Mouse (Mus musculus) embryonic facial prominence, embryonic 14.5 days (tissue): ENCODE measurements around the gene Scrn2. TPM values are rescaled to one million over a fixed set of nuclear protein-coding genes. Genes with fewer than 3 reads are reported as not detected.

ENCODE experiments used
- ATAC-seq: fragments of 200-750 bp; cut with Nextera tagmentation; 2 replicates; pipeline ENCODE4 v1.8.0; 2017; ENCODE audit warnings: low read depth, moderate number of reproducible peaks, moderate TSS enrichment
- DNase-seq: peaks from one replicate; pipeline ENCODE4 v3.0.0-alpha.2; 2015; ENCODE audit warnings: low spot score
- H3K27ac ChIP-seq: fragments of 300-500 bp; sonication (generic); replicated peaks from 2 replicates; pipeline ENCODE4 v1.5.1; 2014; ENCODE audit warnings: low read depth, mild to moderate bottlenecking, low read length, moderate library complexity
- H3K27me3 ChIP-seq: fragments of 300-500 bp; sonication (generic); replicated peaks from 2 replicates; pipeline ENCODE4 v1.6.1; 2014; ENCODE audit warnings: low read length; ENCODE audit not compliant: control insufficient read depth, insufficient read depth
- H3K36me3 ChIP-seq: fragments of 300-500 bp; sonication (generic); 2 replicates; pipeline ENCODE4 v1.6.1; 2014; ENCODE audit warnings: low read length, mixed read lengths; ENCODE audit not compliant: control insufficient read depth, insufficient read depth
- H3K4me1 ChIP-seq: fragments of 300-500 bp; sonication (generic); 2 replicates; pipeline ENCODE4 v1.6.1; 2014; ENCODE audit warnings: antibody characterized with exemption, low read length; ENCODE audit not compliant: control insufficient read depth, insufficient read depth
- H3K4me2 ChIP-seq: fragments of 300-500 bp; sonication (generic); 2 replicates; pipeline ENCODE4 v1.6.1; 2014; ENCODE audit warnings: low read depth, mild to moderate bottlenecking, low read length, moderate library complexity, mixed read lengths
- H3K4me3 ChIP-seq: fragments of 300-500 bp; sonication (generic); 2 replicates; pipeline ENCODE4 v1.5.1; 2014; ENCODE audit warnings: low read depth, mild to moderate bottlenecking, low read length
- H3K9ac ChIP-seq: fragments of 300-500 bp; sonication (generic); 2 replicates; pipeline ENCODE4 v1.6.1; 2014; ENCODE audit warnings: low read depth, mild to moderate bottlenecking, low read length, moderate library complexity, mixed read lengths
- H3K9me3 ChIP-seq: fragments of 300-500 bp; sonication (generic); 2 replicates; pipeline ENCODE4 v1.6.1; 2016; ENCODE audit warnings: low read length; ENCODE audit not compliant: control insufficient read depth
- WGBS: fragments of 180-500 bp; shearing (Covaris S2); extraction: QIAGEN DNeasy Blood & Tissue Kit; methylation state at CpG from one replicate; pipeline ENCODE4 v1.1.7; 2014; 5-methylcytosine and 5-hydroxymethylcytosine counted together
- microRNA-seq: library from miRNA; unstranded; fragments of <30 nt; microRNA quantifications from one replicate; pipeline ENCODE4, GENCODE M21; 2016; ENCODE audit warnings: borderline number of aligned reads
- polyA plus RNA-seq: library from polyadenylated mRNA; unstranded; fragments of >200 nt; fragmentation: Nextera tagmentation; extraction: Ambion mirVana; gene quantifications from 2 replicates; pipeline ENCODE4 v1.2.1, GENCODE M21; 2014

Gene Scrn2
- polyA plus RNA-seq, 1 experiment from 2014 or later: 14.7 TPM

DNA sequence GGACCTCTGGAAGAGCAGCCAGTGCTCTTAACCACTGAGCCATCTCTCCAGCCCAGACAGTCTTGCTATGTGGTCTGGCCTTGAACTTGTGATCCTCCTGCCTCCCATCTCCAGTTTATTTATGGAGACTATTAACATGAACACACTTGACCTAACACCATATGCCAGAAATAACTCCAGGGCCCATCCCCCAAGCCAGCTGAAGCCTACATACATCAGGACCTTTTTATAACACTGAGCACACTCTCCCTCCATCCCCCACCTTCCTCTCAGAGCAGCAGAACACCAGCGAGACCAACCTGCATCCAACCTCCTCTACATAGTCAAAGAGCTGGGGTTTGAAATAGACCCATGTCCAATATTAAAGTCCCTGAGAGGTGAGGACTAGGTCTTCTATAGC lies 41.4 kb downstream of the Scrn2 start:
- Histone ChIP-seq H3K27me3 (no peaks in the 10 kb centered on the region), H3K4me2 (no peak overlapping the region), H3K9me3 (no peaks in the 10 kb centered on the region), H3K36me3 (peaks cover 18% of the 10 kb centered on the region), H3K4me1 (no peaks in the 10 kb centered on the region), H3K4me3 (no peak overlapping the region), H3K9ac (no peak overlapping the region), H3K27ac (no peak overlapping the region)
- WGBS: 68% methylated on average over 1 of the region's 1 CpGs
- DNase-seq (no peak), ATAC-seq (no peak)

DNA sequence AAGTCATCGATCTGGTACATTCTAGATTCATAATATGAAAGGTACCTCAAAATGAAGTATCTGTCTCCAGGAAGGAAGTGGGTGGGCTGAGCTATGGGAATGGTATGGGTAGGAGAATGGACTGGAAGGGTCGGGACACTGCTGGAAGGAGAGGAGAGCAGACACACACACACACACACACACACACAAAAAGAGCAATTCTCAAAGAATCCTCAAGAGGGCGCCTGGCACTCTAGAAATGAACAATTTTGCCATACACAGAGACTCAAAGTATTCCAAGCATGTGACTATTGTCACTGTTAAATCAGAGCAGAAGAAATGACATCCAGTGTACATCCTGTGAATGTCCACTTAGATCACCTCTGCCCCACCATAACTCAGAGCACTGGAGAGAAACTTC lies 42.8 kb downstream of the Scrn2 start:
- Histone ChIP-seq H3K9me3 (no peaks in the 10 kb centered on the region), H3K4me2 (no peak overlapping the region), H3K27me3 (no peaks in the 10 kb centered on the region), H3K36me3 (peaks cover 5% of the 10 kb centered on the region; the same call in 1 of the 2 replicates), H3K4me1 (no peaks in the 10 kb centered on the region), H3K4me3 (no peak overlapping the region), H3K9ac (no peak overlapping the region), H3K27ac (no peak overlapping the region)
- peak; percentile 60 for DNase-seq
- peak; percentile 26; the same call in 1 of the 2 replicates for ATAC-seq
- 29% methylated on average over 3 of the region's 3 CpGs for WGBS

DNA sequence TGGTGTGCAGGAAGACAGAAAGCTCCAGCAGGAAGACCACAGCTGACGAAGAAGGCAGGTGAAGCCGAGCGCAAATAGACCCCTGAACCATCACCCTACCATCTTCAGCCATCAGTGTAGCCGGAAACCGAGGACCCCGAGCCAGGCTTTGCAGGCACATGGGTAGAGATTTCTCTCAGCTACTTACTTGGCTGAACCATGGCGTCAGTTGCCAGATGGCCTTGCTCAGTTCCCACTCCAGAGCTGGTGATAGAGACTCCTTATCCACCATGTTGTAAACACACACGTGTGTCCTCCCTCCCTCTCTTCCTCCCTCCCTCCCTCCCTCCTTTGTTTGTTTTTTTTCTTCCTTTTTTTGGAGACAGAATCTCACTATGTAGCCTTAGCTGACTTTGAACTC lies 44.5 kb downstream of the Scrn2 start:
- no peaks in the 10 kb centered on the region for H3K9me3 ChIP-seq
- ATAC-seq: no peak
- H3K4me1 ChIP-seq: no peaks in the 10 kb centered on the region
- DNase-seq: no peak
- no peak overlapping the region for H3K4me2 ChIP-seq
- no peaks in the 10 kb centered on the region for H3K27me3 ChIP-seq
- no peak overlapping the region for H3K9ac ChIP-seq
- no peaks in the 10 kb centered on the region for H3K36me3 ChIP-seq
- WGBS: 71% methylated on average over 8 of the region's 8 CpGs
- no peak overlapping the region for H3K27ac ChIP-seq
- no peak overlapping the region for H3K4me3 ChIP-seq

DNA sequence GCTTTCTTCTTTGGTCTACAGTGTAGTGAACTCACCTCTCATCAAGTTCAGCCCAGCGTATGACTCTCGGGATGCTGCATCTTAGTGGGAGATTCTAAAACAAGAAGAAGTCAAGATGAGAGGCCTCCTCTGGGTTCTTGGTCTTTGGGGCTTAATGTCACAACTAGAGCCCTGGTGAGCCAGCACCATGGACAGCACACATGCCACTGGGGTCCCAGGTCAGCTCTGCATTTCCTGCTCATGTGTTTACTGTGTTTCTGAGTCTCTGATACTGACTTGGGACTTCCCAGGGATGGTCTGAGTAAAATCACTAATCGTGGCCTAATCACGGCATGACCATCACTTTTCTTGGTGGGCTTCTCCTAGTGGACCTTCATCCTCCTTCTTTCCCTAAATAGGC lies 49.0 kb downstream of the Scrn2 start:
- peak; percentile 49 for DNase-seq
- Histone ChIP-seq H3K27me3 (no peaks in the 10 kb centered on the region; the same call in 1 of the 2 replicates), H3K36me3 (no peaks in the 10 kb centered on the region), H3K9ac (no peak overlapping the region), H3K4me3 (no peak overlapping the region), H3K4me2 (no peak overlapping the region), H3K27ac (no peak overlapping the region), H3K4me1 (peaks cover 9% of the 10 kb centered on the region), H3K9me3 (no peaks in the 10 kb centered on the region)
- 48% methylated on average over 4 of the region's 4 CpGs for WGBS
- no peak for ATAC-seq

DNA sequence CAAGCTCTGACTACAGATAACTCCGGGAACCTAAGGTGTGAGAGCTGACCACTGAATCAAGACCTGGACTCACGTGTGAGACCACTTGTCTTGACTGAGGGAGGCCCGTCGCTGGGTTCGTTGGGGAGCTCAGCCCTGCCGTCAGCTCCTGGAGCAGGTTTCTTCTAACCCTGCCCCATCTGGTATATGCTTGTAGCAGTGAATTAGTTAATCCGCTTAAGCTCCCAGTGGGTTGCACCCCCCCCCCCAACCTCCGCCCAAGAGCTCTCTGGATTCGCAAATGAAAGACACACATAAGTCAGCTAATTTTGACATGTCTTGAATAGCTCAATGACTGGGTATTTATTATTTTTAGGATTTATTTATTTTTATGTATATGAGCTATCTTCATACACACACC lies 50.6 kb downstream of the Scrn2 start:
- Histone ChIP-seq H3K9me3 (no peaks in the 10 kb centered on the region), H3K4me1 (peaks cover 14% of the 10 kb centered on the region), H3K36me3 (no peaks in the 10 kb centered on the region), H3K4me3 (no peak overlapping the region), H3K27ac (no peak overlapping the region), H3K9ac (no peak overlapping the region), H3K27me3 (no peaks in the 10 kb centered on the region; the same call in 1 of the 2 replicates), H3K4me2 (no peak overlapping the region)
- DNase-seq: no peak
- 14% methylated on average over 8 of the region's 9 CpGs for WGBS
- no peak for ATAC-seq

DNA sequence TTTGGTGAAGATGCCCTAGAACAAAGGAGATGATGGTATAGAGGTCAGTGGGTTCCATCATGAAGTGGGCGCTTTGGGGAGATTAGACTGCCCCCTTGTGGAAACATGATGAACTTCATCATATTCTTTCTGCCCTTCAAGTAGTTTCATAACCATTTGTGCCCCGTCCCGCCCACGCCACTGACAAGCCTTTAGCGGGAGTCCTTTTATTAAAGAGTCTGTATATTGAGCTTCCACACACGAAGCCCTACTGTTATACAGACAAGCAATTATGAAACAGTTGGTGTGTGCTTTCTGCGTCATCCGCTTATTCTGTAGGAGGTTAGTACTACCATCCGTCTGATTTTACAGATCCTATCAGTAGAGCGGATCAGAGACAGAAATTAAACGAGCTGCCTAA lies 53.2 kb downstream of the Scrn2 start:
- Histone ChIP-seq H3K9me3 (no peaks in the 10 kb centered on the region), H3K9ac (no peak overlapping the region), H3K36me3 (no peaks in the 10 kb centered on the region), H3K4me2 (no peak overlapping the region; the same call in 1 of the 2 replicates), H3K27ac (no peak overlapping the region), H3K27me3 (no peaks in the 10 kb centered on the region; the same call in 1 of the 2 replicates), H3K4me3 (no peak overlapping the region), H3K4me1 (peaks cover 14% of the 10 kb centered on the region)
- 37% methylated on average over 11 of the region's 11 CpGs for WGBS
- ATAC-seq (no peak), DNase-seq (peak; percentile 24)

Small RNAs within 50 kb of the gene (microRNA-seq; reads per million reads assigned to microRNA genes)
- gene Mir8103: 0.50 reads per million

Other genes with a start within 250 kb of the Scrn2 start
- 80.2 and 82.8 TPM in 2 replicates for gene Cbx1, start 240.8 kb upstream of the Scrn2 start, polyA plus RNA-seq
- gene Nfe2l1, start 200.0 kb upstream of the Scrn2 start, polyA plus RNA-seq: 54.6 and 56.0 TPM in 2 replicates
- 228 and 237 TPM in 2 replicates for gene Copz2, start 180.1 kb upstream of the Scrn2 start, polyA plus RNA-seq
- gene Cdk5rap3, start 113.4 kb upstream of the Scrn2 start, polyA plus RNA-seq: 65.5 and 83.4 TPM in 2 replicates
- gene Prr15l, start 101.8 kb upstream of the Scrn2 start, polyA plus RNA-seq: 3.1 and 4.7 TPM in 2 replicates
- gene Pnpo, start 86.0 kb upstream of the Scrn2 start, polyA plus RNA-seq: 26.8 and 27.4 TPM in 2 replicates
- gene Sp2, start 47.0 kb upstream of the Scrn2 start, polyA plus RNA-seq: 15.2 and 16.2 TPM in 2 replicates
- gene Sp6, start 16.5 kb upstream of the Scrn2 start, polyA plus RNA-seq: 2.1 and 2.9 TPM in 2 replicates
- 2.5 and 7.3 TPM in 2 replicates for gene Lrrc46, start 11.5 kb downstream of the Scrn2 start, polyA plus RNA-seq
- 68.9 and 78.1 TPM in 2 replicates for gene Mrpl10, start 11.6 kb downstream of the Scrn2 start, polyA plus RNA-seq
- gene Osbpl7, start 20.7 kb downstream of the Scrn2 start, polyA plus RNA-seq: 5.0 and 7.1 TPM in 2 replicates
- gene Tbx21, start 85.4 kb downstream of the Scrn2 start, polyA plus RNA-seq: 0.13 and 0.26 TPM in 2 replicates
- gene Tbkbp1, start 121.6 kb downstream of the Scrn2 start, polyA plus RNA-seq: 7.6 TPM in 2 replicates
- gene Kpnb1, start 157.9 kb downstream of the Scrn2 start, polyA plus RNA-seq: 59.8 and 66.0 TPM in 2 replicates